Mouse (Mus musculus) megakaryocyte, embryonic 14.5 days (primary cell): Measurements from ENCODE around the gene Amot.

ENCODE experiments used
- FLI1 ChIP-seq: IDR thresholded peaks from 2 replicates; pipeline ENCODE4 v1.6.1; 2012; ENCODE audit warnings: low read length, inconsistent platforms, mixed read lengths
- GATA1 ChIP-seq: IDR thresholded peaks from 3 replicates; pipeline ENCODE4 v1.6.1; 2012; ENCODE audit warnings: mixed read lengths, low read length, inconsistent platforms, borderline replicate concordance

DNA sequence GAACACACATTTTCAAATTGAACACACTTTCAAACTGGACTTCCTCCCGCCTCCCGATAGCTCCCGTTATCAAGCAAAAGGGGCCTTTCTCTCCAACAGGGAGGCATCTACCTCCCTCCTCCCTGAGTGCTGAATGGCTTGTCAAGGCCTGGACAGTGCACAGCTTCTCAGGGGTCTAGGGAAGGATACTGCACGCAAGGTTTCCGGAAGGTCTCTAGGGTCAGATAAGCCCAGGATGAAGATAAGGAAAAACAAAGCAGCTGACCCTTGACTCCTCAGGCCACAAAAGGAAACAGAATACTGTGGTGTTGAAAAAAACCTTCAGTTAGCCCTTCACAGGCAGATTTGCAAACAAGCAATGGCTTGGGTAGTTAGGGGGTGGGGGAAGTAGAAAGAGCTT lies 22.6 kb downstream of the Amot start:
- TF ChIP-seq FLI1 (no peak), GATA1 (no peak)
